Mouse (Mus musculus): Measurements from ENCODE around the gene Nr1h2. TPM values are rescaled to one million over a fixed set of nuclear protein-coding genes. Genes with fewer than 3 reads are reported as not detected.

Nr1h2 gene
- polyA plus RNA-seq, 1 experiment from 2014 or later: 45.9 TPM

DNA sequence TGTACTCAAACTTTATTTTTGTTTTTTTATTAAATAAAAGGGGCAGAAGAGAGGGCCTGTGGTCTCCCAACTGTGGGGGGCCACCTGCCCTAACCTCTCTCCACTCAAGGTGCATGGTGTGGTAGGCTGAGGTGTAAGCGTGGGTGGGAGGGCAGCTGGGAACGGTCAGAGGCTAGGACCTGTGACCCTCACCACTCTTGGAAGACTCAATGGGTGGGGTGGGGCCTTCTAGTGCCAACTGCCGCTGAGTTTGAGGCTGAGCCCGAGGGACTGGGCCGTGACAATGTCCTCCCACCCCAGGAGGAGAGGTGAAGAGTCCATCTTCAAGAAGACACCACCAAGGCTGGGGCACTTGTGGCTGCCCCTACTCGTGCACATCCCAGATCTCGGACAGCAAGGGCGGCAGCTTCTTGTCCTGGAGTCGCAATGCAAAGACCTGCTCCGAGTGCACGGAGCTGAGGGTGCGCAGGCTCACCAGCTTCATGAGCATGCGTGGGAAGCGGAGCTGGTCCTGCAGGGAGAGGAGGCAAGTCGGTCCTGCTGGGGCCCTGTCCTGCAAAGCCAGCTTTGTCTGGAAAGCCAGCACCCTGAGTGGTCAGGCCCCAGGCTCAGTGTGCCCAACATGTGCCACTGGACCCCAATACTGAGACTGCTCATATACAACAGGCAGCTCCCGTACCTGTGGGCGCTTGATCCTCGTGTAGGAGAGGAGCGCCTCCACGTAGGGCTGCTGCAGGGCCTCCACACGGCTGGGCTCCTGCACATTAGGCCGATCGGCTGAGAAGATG lies 3.9 kb downstream of the Nr1h2 start:
- WGBS (ENCODE audit: insufficient replicate concordance): 82% methylated on average over 23 of the region's 23 CpGs
- ATAC-seq (ENCODE audit: low read depth): no peak
- Histone ChIP-seq H3K4me3 (ENCODE audit: low read depth, low read length) (no peak overlapping the region), H3K27ac (ENCODE audit: low read length) (no peak overlapping the region), H3K9ac (ENCODE audit: low read depth, low read length) (no peak overlapping the region), H3K9me3 (replicated peaks; ENCODE audit: control insufficient read depth, low read length) (no peaks in the 10 kb centered on the region), H3K36me3 (ENCODE audit: control insufficient read depth, insufficient read depth) (peaks cover 35% of the 10 kb centered on the region), H3K27me3 (ENCODE audit: control insufficient read depth, insufficient read depth, low read depth, low read length) (no peaks in the 10 kb centered on the region), H3K4me2 (ENCODE audit: low read depth, low read length) (no peak overlapping the region), H3K4me1 (ENCODE audit: control insufficient read depth, low read depth, low read length) (peaks cover 27% of the 10 kb centered on the region)

DNA sequence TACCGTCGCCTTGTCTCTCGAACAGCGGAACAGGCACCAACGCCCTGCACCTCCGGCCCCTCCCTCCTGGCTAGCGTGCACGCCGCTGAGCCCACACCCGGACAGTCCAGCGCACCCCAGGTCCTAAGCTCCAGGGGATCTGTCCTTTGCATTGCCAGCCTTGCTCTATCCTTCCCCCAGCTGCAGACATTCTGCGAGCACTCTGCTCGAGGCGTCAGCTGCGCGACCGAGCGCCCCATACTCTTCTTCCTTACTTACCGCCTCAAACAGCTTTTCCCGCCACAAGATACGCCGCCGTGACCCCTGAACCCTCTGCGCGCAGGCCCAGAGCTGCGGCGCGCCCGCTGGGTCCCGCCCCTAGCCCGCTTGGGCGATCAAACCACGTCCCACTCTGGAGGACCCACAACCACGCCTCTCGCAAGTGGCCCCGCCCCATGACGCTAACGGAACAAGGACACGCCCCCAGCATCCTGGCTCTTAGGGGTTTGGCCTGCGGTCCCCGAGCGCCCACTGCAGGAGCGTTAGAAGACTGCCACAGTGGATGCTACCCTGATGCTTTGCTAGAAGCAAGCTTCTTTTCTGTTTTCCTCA lies 5.2 kb downstream of the Nr1h2 start, which contains the start of gene Pold1:
Gene Pold1, minus strand, starts transcription at position 353 of the 591 bp plus-strand sequence.
- peak within 1 kb of the TSS; percentile 93 for H3K4me2 ChIP-seq (ENCODE audit: low read depth, low read length)
- peak within 1 kb of the TSS; percentile 73 for H3K9ac ChIP-seq (ENCODE audit: low read depth, low read length)
- H3K9me3 ChIP-seq (replicated peaks; ENCODE audit: control insufficient read depth, low read length): no peaks in the 10 kb centered on the region
- no peaks in the 10 kb centered on the region for H3K27me3 ChIP-seq (ENCODE audit: control insufficient read depth, insufficient read depth, low read depth, low read length)
- peak within 1 kb of the TSS; percentile 78 for H3K4me3 ChIP-seq (ENCODE audit: low read depth, low read length)
- peak; percentile 95 for ATAC-seq (ENCODE audit: low read depth)
- H3K36me3 ChIP-seq (ENCODE audit: control insufficient read depth, insufficient read depth): peaks cover 35% of the 10 kb centered on the region
- 0% methylated on average over 43 of the region's 43 CpGs for WGBS (ENCODE audit: insufficient replicate concordance)
- peaks cover 24% of the 10 kb centered on the region for H3K4me1 ChIP-seq (ENCODE audit: control insufficient read depth, low read depth, low read length)
- H3K27ac ChIP-seq (ENCODE audit: low read length): peak within 1 kb of the TSS; percentile 91

DNA sequence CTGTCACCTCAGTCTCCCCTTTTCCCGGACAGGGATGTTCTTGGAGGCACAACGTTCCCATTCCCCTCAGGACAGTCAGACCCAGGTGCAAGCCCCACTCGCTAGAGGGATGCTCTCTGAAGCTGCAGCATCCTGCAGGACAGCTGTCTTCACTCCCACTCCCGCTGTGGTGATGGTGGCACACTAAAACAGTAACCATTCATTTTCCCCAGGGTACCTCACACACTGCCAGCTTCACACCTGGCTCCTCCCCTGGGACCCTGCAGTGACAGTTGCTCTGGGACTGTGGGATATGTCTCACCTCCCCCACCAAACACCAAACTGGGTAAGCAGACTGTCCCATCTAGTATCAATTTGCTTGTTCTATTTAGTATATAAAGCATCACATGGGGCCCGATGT lies 6.0 kb downstream of the Nr1h2 start:
- no peaks in the 10 kb centered on the region for H3K27me3 ChIP-seq (ENCODE audit: control insufficient read depth, insufficient read depth, low read depth, low read length)
- peaks cover 37% of the 10 kb centered on the region for H3K36me3 ChIP-seq (ENCODE audit: control insufficient read depth, insufficient read depth)
- H3K4me3 ChIP-seq (ENCODE audit: low read depth, low read length): peak overlapping the region; percentile 78
- peak overlapping the region; percentile 93 for H3K4me2 ChIP-seq (ENCODE audit: low read depth, low read length)
- WGBS (ENCODE audit: insufficient replicate concordance): 25% methylated on average over 5 of the region's 5 CpGs
- no peaks in the 10 kb centered on the region for H3K9me3 ChIP-seq (replicated peaks; ENCODE audit: control insufficient read depth, low read length)
- H3K9ac ChIP-seq (ENCODE audit: low read depth, low read length): peak overlapping the region; percentile 73
- H3K27ac ChIP-seq (ENCODE audit: low read length): peak overlapping the region; percentile 91
- peaks cover 17% of the 10 kb centered on the region for H3K4me1 ChIP-seq (ENCODE audit: control insufficient read depth, low read depth, low read length)
- ATAC-seq (ENCODE audit: low read depth): no peak

DNA sequence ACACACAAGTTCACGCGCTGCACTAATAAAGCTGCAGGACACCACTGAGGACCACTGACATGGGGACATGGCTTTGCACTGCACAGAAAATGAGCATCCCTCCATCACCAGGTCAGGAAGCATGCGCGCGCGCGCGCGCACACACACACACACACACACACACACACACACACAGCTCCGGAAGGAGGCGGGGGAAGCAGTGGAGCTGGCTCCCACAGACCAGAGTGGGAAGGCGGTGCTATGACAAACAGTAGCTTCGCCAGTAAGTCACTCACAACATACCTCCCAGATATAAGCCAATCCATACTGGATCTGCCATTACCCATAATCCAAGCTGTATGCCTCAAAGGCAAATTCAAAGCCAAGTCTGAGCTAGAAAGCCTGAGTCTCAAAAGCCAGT lies 6.7 kb downstream of the Nr1h2 start:
- 90% methylated on average over 13 of the region's 13 CpGs for WGBS (ENCODE audit: insufficient replicate concordance)
- Histone ChIP-seq H3K36me3 (ENCODE audit: control insufficient read depth, insufficient read depth) (peaks cover 39% of the 10 kb centered on the region), H3K4me3 (ENCODE audit: low read depth, low read length) (peak overlapping the region; percentile 78)

DNA sequence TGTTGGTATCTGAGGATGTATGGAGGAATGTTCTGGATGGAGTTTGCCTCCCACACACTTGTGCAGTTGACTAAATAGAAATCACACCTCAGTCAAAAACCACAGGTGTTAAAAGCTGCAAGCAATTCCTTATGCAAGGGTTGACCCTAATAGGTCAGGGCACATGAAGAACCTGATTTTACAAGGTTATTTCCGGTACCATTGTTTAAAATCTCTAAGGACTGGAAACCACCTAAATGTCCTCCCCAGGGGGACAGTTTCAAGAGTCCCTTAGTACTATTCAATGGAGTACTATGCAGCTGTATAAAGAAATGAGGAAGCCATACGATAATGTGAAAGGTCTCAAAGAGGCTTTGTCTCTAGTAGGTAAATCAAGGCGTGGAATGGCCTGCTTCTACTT lies 7.5 kb downstream of the Nr1h2 start:
- 89% methylated on average over 3 of the region's 3 CpGs for WGBS (ENCODE audit: insufficient replicate concordance)
- Histone ChIP-seq H3K27ac (ENCODE audit: low read length) (no peak overlapping the region), H3K4me3 (ENCODE audit: low read depth, low read length) (no peak overlapping the region), H3K36me3 (ENCODE audit: control insufficient read depth, insufficient read depth) (peaks cover 39% of the 10 kb centered on the region), H3K9me3 (replicated peaks; ENCODE audit: control insufficient read depth, low read length) (no peaks in the 10 kb centered on the region), H3K4me2 (ENCODE audit: low read depth, low read length) (no peak overlapping the region), H3K4me1 (ENCODE audit: control insufficient read depth, low read depth, low read length) (peaks cover 16% of the 10 kb centered on the region), H3K27me3 (ENCODE audit: control insufficient read depth, insufficient read depth, low read depth, low read length) (no peaks in the 10 kb centered on the region), H3K9ac (ENCODE audit: low read depth, low read length) (no peak overlapping the region)
- ATAC-seq (ENCODE audit: low read depth): no peak

More for the DNA sequence above, 6.7 kb downstream of the Nr1h2 start:
- H3K4me1 ChIP-seq (ENCODE audit: control insufficient read depth, low read depth, low read length): peaks cover 16% of the 10 kb centered on the region
- H3K9me3 ChIP-seq (replicated peaks; ENCODE audit: control insufficient read depth, low read length): no peaks in the 10 kb centered on the region
- peak overlapping the region; percentile 93 for H3K4me2 ChIP-seq (ENCODE audit: low read depth, low read length)
- no peaks in the 10 kb centered on the region for H3K27me3 ChIP-seq (ENCODE audit: control insufficient read depth, insufficient read depth, low read depth, low read length)
- H3K9ac ChIP-seq (ENCODE audit: low read depth, low read length): peak overlapping the region; percentile 73
- no peak overlapping the region; the same call in 1 of the 2 replicates for H3K27ac ChIP-seq (ENCODE audit: low read length)
- no peak for ATAC-seq (ENCODE audit: low read depth)

DNA sequence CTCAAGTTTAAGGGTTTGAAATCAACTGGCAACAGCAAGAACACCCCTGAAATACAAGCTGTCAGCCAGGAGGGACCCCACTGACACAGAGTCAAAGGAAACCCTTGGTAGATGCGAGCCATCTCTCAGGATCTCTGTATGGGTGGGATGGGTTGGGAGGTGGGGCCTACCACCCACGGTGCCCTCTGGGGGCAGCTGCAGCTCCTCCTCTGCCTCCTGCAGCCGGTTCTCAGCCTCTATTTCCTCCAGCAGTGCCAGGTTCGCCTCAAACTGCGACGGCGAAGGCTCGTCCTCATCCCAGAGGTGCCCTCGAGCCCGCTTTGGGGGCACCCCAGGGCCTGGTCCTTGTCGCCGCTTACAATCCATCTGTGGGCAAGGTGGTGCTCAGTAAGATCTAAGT lies 10.7 kb downstream of the Nr1h2 start:
- peaks cover 13% of the 10 kb centered on the region for H3K4me1 ChIP-seq (ENCODE audit: control insufficient read depth, low read depth, low read length)
- no peak overlapping the region for H3K4me2 ChIP-seq (ENCODE audit: low read depth, low read length)
- no peak for ATAC-seq (ENCODE audit: low read depth)
- H3K27me3 ChIP-seq (ENCODE audit: control insufficient read depth, insufficient read depth, low read depth, low read length): no peaks in the 10 kb centered on the region
- H3K9me3 ChIP-seq (replicated peaks; ENCODE audit: control insufficient read depth, low read length): no peaks in the 10 kb centered on the region
- no peak overlapping the region for H3K9ac ChIP-seq (ENCODE audit: low read depth, low read length)
- H3K4me3 ChIP-seq (ENCODE audit: low read depth, low read length): no peak overlapping the region
- H3K27ac ChIP-seq (ENCODE audit: low read length): no peak overlapping the region
- peaks cover 48% of the 10 kb centered on the region for H3K36me3 ChIP-seq (ENCODE audit: control insufficient read depth, insufficient read depth)
- WGBS (ENCODE audit: insufficient replicate concordance): 75% methylated on average over 12 of the region's 12 CpGs

DNA sequence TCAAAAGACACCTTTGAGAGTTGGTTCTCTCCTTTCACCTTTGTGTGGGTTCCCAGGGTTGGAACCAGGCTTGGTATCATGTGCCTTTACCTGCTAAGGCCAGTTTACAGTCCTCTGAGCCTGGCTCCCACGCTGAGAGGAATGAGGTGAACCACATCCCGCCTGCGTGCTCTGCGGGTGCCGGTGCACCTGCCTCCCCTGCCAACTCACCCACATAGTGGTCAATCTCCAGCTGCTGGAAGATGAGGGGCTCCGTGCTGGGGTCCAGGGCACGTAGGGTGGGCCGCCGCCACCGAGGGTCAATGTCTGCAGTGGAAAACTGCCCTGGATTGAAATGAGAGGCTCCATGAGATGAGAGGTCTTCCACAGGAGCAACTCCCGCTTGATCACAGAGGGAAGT lies 11.2 kb downstream of the Nr1h2 start:
- no peak overlapping the region for H3K9ac ChIP-seq (ENCODE audit: low read depth, low read length)
- H3K4me1 ChIP-seq (ENCODE audit: control insufficient read depth, low read depth, low read length): peaks cover 8% of the 10 kb centered on the region
- ATAC-seq (ENCODE audit: low read depth): no peak
- H3K9me3 ChIP-seq (replicated peaks; ENCODE audit: control insufficient read depth, low read length): no peaks in the 10 kb centered on the region
- H3K4me2 ChIP-seq (ENCODE audit: low read depth, low read length): no peak overlapping the region
- H3K4me3 ChIP-seq (ENCODE audit: low read depth, low read length): no peak overlapping the region
- WGBS (ENCODE audit: insufficient replicate concordance): 87% methylated on average over 11 of the region's 11 CpGs
- peaks cover 53% of the 10 kb centered on the region for H3K36me3 ChIP-seq (ENCODE audit: control insufficient read depth, insufficient read depth)
- H3K27me3 ChIP-seq (ENCODE audit: control insufficient read depth, insufficient read depth, low read depth, low read length): no peaks in the 10 kb centered on the region
- H3K27ac ChIP-seq (ENCODE audit: low read length): no peak overlapping the region

DNA sequence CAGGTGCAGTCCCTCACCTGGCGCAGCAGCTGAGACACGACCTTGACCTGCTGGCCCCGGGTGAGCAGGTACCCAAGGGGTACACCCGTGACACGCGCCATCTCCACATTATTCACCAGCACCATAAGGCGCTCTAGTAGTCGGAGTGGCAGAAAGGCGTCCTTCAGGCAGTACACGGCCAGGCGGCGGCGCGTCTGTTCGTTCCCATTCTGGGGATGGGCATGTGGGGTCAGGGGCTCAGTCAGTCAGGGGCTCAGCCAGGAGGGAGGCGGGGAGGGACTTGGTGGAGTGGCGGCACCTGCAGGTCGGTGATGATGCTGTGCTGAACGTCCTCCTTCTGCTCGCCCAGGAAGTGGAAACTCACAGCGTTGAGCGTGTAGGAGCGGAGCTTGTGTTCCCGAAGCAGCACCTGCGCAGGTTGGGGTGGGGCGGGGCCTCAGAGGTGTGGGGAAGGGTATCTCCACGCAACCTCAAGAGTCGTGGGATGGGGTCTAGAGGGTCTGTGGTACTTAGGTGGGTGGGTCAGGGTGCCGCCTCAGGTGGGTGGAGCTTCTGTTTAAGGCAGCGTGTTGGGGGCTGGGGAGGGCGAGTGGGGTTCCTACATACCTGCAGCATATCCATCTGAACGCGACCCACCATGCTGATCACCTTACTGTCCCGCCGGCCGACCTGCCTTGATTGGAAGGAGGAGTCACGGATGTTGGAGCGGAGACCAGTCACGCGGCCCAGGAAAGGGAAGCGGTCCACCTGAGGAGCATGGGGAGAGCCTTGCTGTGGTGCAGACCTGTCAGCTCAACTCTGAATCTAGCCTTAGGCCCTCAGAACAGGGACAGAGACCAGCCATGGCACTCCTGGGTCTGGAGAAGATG lies 14.8 kb downstream of the Nr1h2 start:
- Histone ChIP-seq H3K4me3 (ENCODE audit: low read depth, low read length) (no peak overlapping the region), H3K27me3 (ENCODE audit: control insufficient read depth, insufficient read depth, low read depth, low read length) (no peaks in the 10 kb centered on the region), H3K9ac (ENCODE audit: low read depth, low read length) (no peak overlapping the region), H3K4me2 (ENCODE audit: low read depth, low read length) (no peak overlapping the region), H3K36me3 (ENCODE audit: control insufficient read depth, insufficient read depth) (peaks cover 70% of the 10 kb centered on the region), H3K9me3 (replicated peaks; ENCODE audit: control insufficient read depth, low read length) (no peaks in the 10 kb centered on the region), H3K27ac (ENCODE audit: low read length) (no peak overlapping the region), H3K4me1 (ENCODE audit: control insufficient read depth, low read depth, low read length) (no peaks in the 10 kb centered on the region)
- ATAC-seq (ENCODE audit: low read depth): no peak
- WGBS (ENCODE audit: insufficient replicate concordance): 89% methylated on average over 41 of the region's 41 CpGs
